Mouse (Mus musculus) hindbrain, embryonic 13.5 days (tissue): Measurements from ENCODE around the gene Gm867. TPM values are rescaled to one million over a fixed set of nuclear protein-coding genes. Genes with fewer than 3 reads are reported as not detected.

Experiments used
- polyA plus RNA-seq: library from polyadenylated mRNA; unstranded; fragments of >200 nt; fragmentation: Nextera tagmentation; extraction: Ambion mirVana; gene quantifications from 2 replicates; pipeline ENCODE4 v1.2.1, GENCODE M21; 2015

The Gm867 gene
- polyA plus RNA-seq, 1 experiment from 2014 or later, result 2.3 TPM

Other genes starting within 250 kb of the Gm867 start
- 39.5 and 45.7 TPM in 2 replicates for gene Cabin1, start 176.3 kb downstream of the Gm867 start, polyA plus RNA-seq
- 86.6 and 96.6 TPM in 2 replicates for gene Ddt, start 167.3 kb downstream of the Gm867 start, polyA plus RNA-seq
- gene Gm20441, start 159.7 kb downstream of the Gm867 start, polyA plus RNA-seq, result not detected in 2 replicates
- gene Gstt3, start 159.3 kb downstream of the Gm867 start, polyA plus RNA-seq, result 0.91 and 1.1 TPM in 2 replicates
- gene Gstt1, start 142.1 kb downstream of the Gm867 start, polyA plus RNA-seq, result 7.2 and 7.7 TPM in 2 replicates
- not detected in 2 replicates for gene Gstt4, start 118.1 kb downstream of the Gm867 start, polyA plus RNA-seq
- 6.9 and 7.1 TPM in 2 replicates for gene Gstt2, start 103.2 kb downstream of the Gm867 start, polyA plus RNA-seq
- gene Mif, start 80.4 kb downstream of the Gm867 start, polyA plus RNA-seq, result 1,531 and 1,576 TPM in 2 replicates
- 1.7 and 1.8 TPM in 2 replicates for gene Derl3, start 47.3 kb downstream of the Gm867 start, polyA plus RNA-seq
- 302 and 313 TPM in 2 replicates for gene Smarcb1, start 19.1 kb downstream of the Gm867 start, polyA plus RNA-seq
- 37.0 and 37.8 TPM in 2 replicates for gene Chchd10, start 7.5 kb downstream of the Gm867 start, polyA plus RNA-seq
- gene Mmp11, start 4.2 kb downstream of the Gm867 start, polyA plus RNA-seq, result 26.8 and 34.9 TPM in 2 replicates
- gene Vpreb3, start 2.4 kb upstream of the Gm867 start, polyA plus RNA-seq, result 0.57 and 1.2 TPM in 2 replicates
- gene Gm5134, start 13.8 kb upstream of the Gm867 start, polyA plus RNA-seq, result not detected in 2 replicates
- gene Zfp280b, start 92.0 kb upstream of the Gm867 start, polyA plus RNA-seq, result 12.0 and 12.5 TPM in 2 replicates
- 0.05 TPM in 1 of 2 replicates, not detected in the other for gene Slc5a4b, start 170.3 kb upstream of the Gm867 start, polyA plus RNA-seq
- 0.09 TPM in 1 of 2 replicates, not detected in the other for gene Slc5a4a, start 206.8 kb upstream of the Gm867 start, polyA plus RNA-seq